In the genomic region with DNA sequence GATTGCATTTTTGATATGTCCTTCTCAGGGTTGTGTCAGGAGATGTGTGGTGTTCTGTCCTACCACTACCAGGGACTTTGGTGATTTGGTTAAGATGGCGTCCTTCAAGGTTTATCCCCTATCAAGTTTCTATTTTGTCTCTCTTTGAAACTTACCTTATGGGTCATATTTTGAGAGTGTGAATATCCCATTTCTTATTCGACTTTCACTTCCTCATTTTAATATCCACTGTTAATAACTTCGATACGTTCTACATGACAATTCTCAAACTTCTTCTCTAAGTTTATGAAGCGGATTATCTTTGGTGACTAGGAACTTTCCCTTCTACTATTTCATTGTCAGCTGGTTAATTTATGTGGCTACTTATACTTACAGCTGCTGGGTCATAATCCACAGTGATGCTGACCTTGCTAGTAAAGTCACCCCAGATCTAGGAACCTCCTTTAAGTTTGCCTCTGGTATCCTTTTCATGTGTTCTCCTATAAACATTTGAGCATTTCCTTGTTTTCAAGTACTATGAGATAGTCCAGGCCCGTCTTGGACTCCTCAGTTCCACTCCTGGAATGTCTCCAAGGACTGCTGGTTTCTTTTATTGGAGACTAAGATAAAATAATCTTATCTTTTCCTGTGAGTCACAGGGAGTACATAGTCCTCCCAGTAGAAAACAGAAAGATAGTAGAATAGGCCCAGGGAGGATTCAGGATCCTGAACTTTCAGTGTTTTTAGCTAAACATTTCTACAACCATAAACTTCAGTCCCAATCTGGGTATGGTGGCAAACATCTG, we compare ENCODE assay signal across 8 mouse cellular contexts.
DNase-seq lines count a peak whose midpoint lies in the region; ATAC-seq and TF ChIP-seq lines count a peak whose summit lies in the region.
"Had no signal": no experiment of that assay in that cellular context is flagged by ENCODE, and none has a peak within 500 bp of the region (broad histone marks: within the 10 kb centered on the region; RNA-seq: fewer than 3 reads in every experiment).

No protein-coding gene starts in this region.

- H3K9me3 ChIP-seq in forebrain, embryonic 16.5 days (ENCODE audit: control insufficient read depth, low read length), result no peaks in the 10 kb centered on the region

- H3K9ac ChIP-seq in forebrain, embryonic 16.5 days (replicated peaks; ENCODE audit: low read depth, low read length), result no peak overlapping the region

- no peak for TF ChIP-seq CTCF in testis, adult 2 months (IDR thresholded peaks at IDR 0.05; ENCODE audit: control insufficient read depth, insufficient read depth, insufficient replicate concordance, low read depth, low read length)

- WGBS in forebrain, embryonic 16.5 days, result 88% methylated on average over 6 of the region's 6 CpGs

- no peak overlapping the region for H3K4me3 ChIP-seq in testis, adult 2 months (ENCODE audit: control insufficient read depth, low read depth, low read length)
- no peak overlapping the region for H3K4me3 ChIP-seq in forebrain, embryonic 16.5 days (replicated peaks; ENCODE audit: low read length)

- no peaks in the 10 kb centered on the region for H3K36me3 ChIP-seq in testis, adult 2 months (ENCODE audit: control insufficient read depth, insufficient read depth, low read length)
- no peaks in the 10 kb centered on the region for H3K36me3 ChIP-seq in forebrain, embryonic 16.5 days (ENCODE audit: control insufficient read depth, insufficient read depth)

- ATAC-seq in forebrain, embryonic 16.5 days, result no peak

- no peak overlapping the region for H3K4me2 ChIP-seq in forebrain, embryonic 16.5 days (ENCODE audit: low read length)

- H3K27ac ChIP-seq in testis, adult 2 months (ENCODE audit: control insufficient read depth, insufficient read depth, low read depth, low read length), result peak overlapping the region; percentile 4; the same call in 1 of the 2 replicates
- no peak overlapping the region for H3K27ac ChIP-seq in forebrain, embryonic 16.5 days (ENCODE audit: low read length)

- TF ChIP-seq POLR2A in testis, adult 2 months (IDR thresholded peaks at IDR 0.05; ENCODE audit: control insufficient read depth, low read depth, low read length), result no peak

- H3K4me1 ChIP-seq in testis, adult 2 months (ENCODE audit: control insufficient read depth, insufficient read depth, low read length), result peaks cover 12% of the 10 kb centered on the region
- H3K4me1 ChIP-seq in forebrain, embryonic 16.5 days (replicated peaks; ENCODE audit: control insufficient read depth, insufficient read depth, low read length), result peaks cover 17% of the 10 kb centered on the region

- no peak for DNase-seq in testis, postnatal 10 days (ENCODE audit: low spot score)
- DNase-seq in heart, adult 8-10 months (ENCODE audit: low spot score), result peak; percentile 80
- peak; percentile 37 to 50 for DNase-seq in kidney, postnatal 25 days
- no peak for DNase-seq in layer of hippocampus, adult 9-10 months (ENCODE audit: low spot score)
- DNase-seq in gastrocnemius, postnatal 25 days, result no peak
- DNase-seq: cerebellum, postnatal 36 days had no signal

- no peaks in the 10 kb centered on the region for H3K27me3 ChIP-seq in testis, adult 2 months (ENCODE audit: control insufficient read depth, insufficient read depth, low read length)
- H3K27me3 ChIP-seq in forebrain, embryonic 16.5 days (replicated peaks; ENCODE audit: control insufficient read depth, insufficient read depth, low read length), result no peaks in the 10 kb centered on the region

Comparison
In these comparisons a context has a peak if more than half of its experiments do, and no peak if none do; other contexts are left out.
1. DNase-seq: peak in heart, adult 8-10 months (single experiment) and kidney, postnatal 25 days (2 of 2); none in testis, postnatal 10 days (single experiment), layer of hippocampus, adult 9-10 months (single experiment) and gastrocnemius, postnatal 25 days (single experiment).